Mouse (Mus musculus) heart, embryonic 11.5 days (tissue): Measurements from ENCODE around the gene 1700037H04Rik. TPM values are rescaled to one million over a fixed set of nuclear protein-coding genes. Genes with fewer than 3 reads are reported as not detected.

ENCODE experiments used
- ATAC-seq: fragments of 200-750 bp; cut with Nextera tagmentation; replicated peaks from 2 replicates; pipeline ENCODE4 v1.8.0; 2017; ENCODE audit warnings: moderate library complexity; ENCODE audit not compliant: insufficient number of reproducible peaks, low FRiP score, low TSS enrichment
- H3K27ac ChIP-seq: fragments of 300-500 bp; sonication (generic); 2 replicates; pipeline ENCODE4 v1.5.1; 2014; ENCODE audit warnings: mild to moderate bottlenecking, low read depth, low read length
- H3K27me3 ChIP-seq: fragments of 300-500 bp; sonication (generic); 2 replicates; pipeline ENCODE4 v1.6.1; 2014; ENCODE audit warnings: mild to moderate bottlenecking, low read length, mixed read lengths; ENCODE audit not compliant: control insufficient read depth, insufficient read depth
- H3K36me3 ChIP-seq: fragments of 300-500 bp; sonication (generic); 2 replicates; pipeline ENCODE4 v1.6.1; 2014; ENCODE audit warnings: mild to moderate bottlenecking, low read length, moderate library complexity, mixed read lengths; ENCODE audit not compliant: control insufficient read depth, insufficient read depth
- H3K4me1 ChIP-seq: fragments of 300-500 bp; sonication (generic); 2 replicates; pipeline ENCODE4 v1.6.1; 2014; ENCODE audit warnings: low read length; ENCODE audit not compliant: control insufficient read depth, insufficient read depth
- H3K4me2 ChIP-seq: fragments of 300-500 bp; sonication (generic); 2 replicates; pipeline ENCODE4 v1.6.1; 2014; ENCODE audit warnings: mild to moderate bottlenecking, moderate library complexity
- H3K4me3 ChIP-seq: fragments of 300-500 bp; sonication (generic); 2 replicates; pipeline ENCODE4 v1.5.1; 2014; ENCODE audit warnings: low read depth, low read length
- H3K9ac ChIP-seq: fragments of 300-500 bp; sonication (generic); 2 replicates; pipeline ENCODE4 v1.6.1; 2014; ENCODE audit warnings: mild to moderate bottlenecking, low read depth, low read length, moderate library complexity
- H3K9me3 ChIP-seq: fragments of 300-500 bp; sonication (generic); replicated peaks from 2 replicates; pipeline ENCODE4 v1.6.1; 2016; ENCODE audit warnings: low read length; ENCODE audit not compliant: control insufficient read depth
- WGBS: fragments of 180-500 bp; shearing (Covaris S2); extraction: QIAGEN DNeasy Blood & Tissue Kit; methylation state at CpG from one replicate; pipeline ENCODE4 v1.1.7; 2014; ENCODE audit not compliant: insufficient replicate concordance; 5-methylcytosine and 5-hydroxymethylcytosine counted together
- polyA plus RNA-seq: library from polyadenylated mRNA; unstranded; fragments of >200 nt; fragmentation: Nextera tagmentation; extraction: Ambion mirVana; gene quantifications from 2 replicates; pipeline ENCODE4 v1.2.1, GENCODE M21; 2014

The 1700037H04Rik gene
- 83.0 and 83.4 TPM in 2 replicates for polyA plus RNA-seq

DNA sequence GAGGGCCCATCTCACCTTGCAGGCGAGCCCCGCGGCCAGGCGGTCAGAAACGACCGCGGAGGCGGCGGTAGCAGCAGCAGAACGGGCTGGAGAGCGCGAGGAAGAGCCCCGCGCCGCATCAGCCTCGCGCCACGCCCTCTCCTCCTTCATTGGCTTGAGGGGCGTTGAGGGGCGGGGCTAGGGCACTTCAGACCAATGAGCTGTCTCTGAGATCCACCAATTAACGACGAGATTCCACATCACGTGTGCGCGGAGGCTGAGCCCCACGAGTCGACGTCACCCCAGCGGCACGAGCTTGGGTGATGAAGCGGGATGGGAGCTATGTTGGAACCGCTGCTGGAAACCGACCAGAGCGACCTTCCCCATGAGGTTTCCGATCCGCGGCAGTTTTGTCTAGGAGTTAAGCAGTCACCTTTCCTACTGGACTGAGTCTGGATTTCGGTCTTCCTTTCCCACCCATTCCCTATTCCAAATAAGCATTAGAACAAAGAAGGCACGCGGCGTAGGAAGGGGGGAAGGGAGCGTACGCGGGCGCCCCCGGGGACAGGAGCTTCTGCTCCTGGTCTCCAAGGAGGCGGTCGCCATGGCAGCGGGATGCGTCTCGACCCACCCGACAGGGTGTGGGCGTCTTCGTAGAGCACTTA, at the start of gene 1700037H04Rik:
TSS of gene 1700037H04Rik (minus strand) at position 144 of the 644 bp plus-strand sequence.
- peaks cover 28% of the 10 kb centered on the region for H3K4me1 ChIP-seq
- peak within 1 kb of the TSS; percentile 91 for H3K9ac ChIP-seq
- H3K4me2 ChIP-seq: peak within 1 kb of the TSS; percentile 91
- H3K27me3 ChIP-seq: no peaks in the 10 kb centered on the region
- H3K27ac ChIP-seq: peak within 1 kb of the TSS; percentile 92
- H3K9me3 ChIP-seq: no peaks in the 10 kb centered on the region
- WGBS: under 1% methylated on average over 54 of the region's 54 CpGs
- peak; percentile 95 for ATAC-seq
- H3K36me3 ChIP-seq: no peaks in the 10 kb centered on the region; the same call in 1 of the 2 replicates
- peak within 1 kb of the TSS; percentile 84 for H3K4me3 ChIP-seq

DNA sequence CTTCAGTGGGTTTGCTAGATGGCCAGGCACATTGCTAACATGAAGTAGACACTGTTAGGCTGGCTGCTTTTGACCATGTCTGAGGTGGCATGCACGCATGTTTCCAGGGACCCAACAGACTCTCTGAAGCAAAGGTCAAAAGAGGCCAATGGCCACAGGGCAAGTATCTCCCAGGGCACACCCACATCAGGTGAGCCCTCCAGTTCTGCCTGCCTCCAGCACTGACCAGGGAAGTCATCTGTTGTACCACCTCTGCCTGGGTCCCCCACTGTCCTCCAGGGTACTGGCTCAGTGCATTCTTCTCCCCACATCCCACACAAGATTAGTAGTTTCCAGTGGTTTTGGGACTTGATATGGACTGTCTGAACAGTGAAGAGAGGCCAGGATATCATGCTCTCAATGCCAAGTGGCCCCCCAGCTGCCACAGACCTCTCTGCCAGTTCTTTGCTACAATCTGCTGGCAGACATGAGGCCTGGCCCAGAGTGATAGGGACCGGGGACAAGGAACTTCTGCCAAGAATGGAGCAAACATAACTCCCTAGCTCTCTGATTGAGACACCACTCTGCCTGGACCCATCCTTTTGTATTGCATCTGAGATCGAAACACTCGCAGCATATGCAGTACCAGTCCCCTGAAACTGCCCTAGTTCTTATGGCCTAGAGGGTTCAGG, 49.4 kb upstream of the 1700037H04Rik start:
- Histone ChIP-seq H3K36me3 (peaks cover 6% of the 10 kb centered on the region; the same call in 1 of the 2 replicates), H3K27me3 (no peaks in the 10 kb centered on the region), H3K27ac (peak overlapping the region; percentile 86; the same call in 1 of the 2 replicates), H3K4me3 (0 out of 2 replicates have a peak overlapping the region, but pooled peaks have one; percentile 70), H3K4me1 (peaks cover 21% of the 10 kb centered on the region), H3K9me3 (no peaks in the 10 kb centered on the region), H3K9ac (peak overlapping the region; percentile 49), H3K4me2 (peak overlapping the region; percentile 73)
- ATAC-seq: no peak
- 69% methylated on average over 4 of the region's 4 CpGs for WGBS

DNA sequence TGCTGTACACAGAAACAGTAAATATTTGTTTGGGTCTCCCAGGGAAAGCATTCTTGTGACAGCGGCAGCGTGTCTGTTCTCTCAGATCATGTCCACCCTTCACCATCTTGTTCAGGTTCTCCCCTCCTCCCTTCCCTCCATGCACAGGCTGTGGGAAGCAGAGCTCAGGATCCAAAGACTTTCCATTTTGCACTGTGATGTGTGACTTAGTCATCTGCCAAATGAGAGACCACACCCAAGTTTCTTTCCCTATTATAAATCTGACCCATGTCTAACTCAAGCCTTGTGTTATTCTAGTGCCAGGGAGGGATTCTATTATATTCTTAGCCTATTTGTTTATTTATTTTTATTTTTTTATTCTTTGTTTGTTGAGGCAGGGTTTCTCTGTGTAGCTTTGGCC, 48.5 kb upstream of the 1700037H04Rik start:
- H3K4me2 ChIP-seq: no peak overlapping the region
- no peak overlapping the region for H3K4me3 ChIP-seq
- WGBS: 92% methylated on average over 2 of the region's 2 CpGs
- H3K9me3 ChIP-seq: no peaks in the 10 kb centered on the region
- no peak for ATAC-seq
- H3K9ac ChIP-seq: no peak overlapping the region
- H3K27me3 ChIP-seq: no peaks in the 10 kb centered on the region
- peaks cover 6% of the 10 kb centered on the region; the same call in 1 of the 2 replicates for H3K36me3 ChIP-seq
- peaks cover 21% of the 10 kb centered on the region for H3K4me1 ChIP-seq
- no peak overlapping the region for H3K27ac ChIP-seq

- Histone ChIP-seq H3K27ac (no peak within 1 kb of the TSS), H3K4me2 (no peak within 1 kb of the TSS), H3K9ac (no peak within 1 kb of the TSS), H3K4me3 (no peak within 1 kb of the TSS), H3K27me3 (no peaks in the 10 kb centered on the region), H3K4me1 (peaks cover 18% of the 10 kb centered on the region), H3K9me3 (no peaks in the 10 kb centered on the region), H3K36me3 (no peaks in the 10 kb centered on the region)
- ATAC-seq: no peak
- WGBS: 82% methylated on average over 4 of the region's 4 CpGs
Observed at GRCm38 (mm10) chr2:131206778-131207177, 46.9 kb upstream of the 1700037H04Rik start, which contains the start of gene Ap5s1. TSS of gene Ap5s1 (plus strand) at chr2:131207078.

DNA sequence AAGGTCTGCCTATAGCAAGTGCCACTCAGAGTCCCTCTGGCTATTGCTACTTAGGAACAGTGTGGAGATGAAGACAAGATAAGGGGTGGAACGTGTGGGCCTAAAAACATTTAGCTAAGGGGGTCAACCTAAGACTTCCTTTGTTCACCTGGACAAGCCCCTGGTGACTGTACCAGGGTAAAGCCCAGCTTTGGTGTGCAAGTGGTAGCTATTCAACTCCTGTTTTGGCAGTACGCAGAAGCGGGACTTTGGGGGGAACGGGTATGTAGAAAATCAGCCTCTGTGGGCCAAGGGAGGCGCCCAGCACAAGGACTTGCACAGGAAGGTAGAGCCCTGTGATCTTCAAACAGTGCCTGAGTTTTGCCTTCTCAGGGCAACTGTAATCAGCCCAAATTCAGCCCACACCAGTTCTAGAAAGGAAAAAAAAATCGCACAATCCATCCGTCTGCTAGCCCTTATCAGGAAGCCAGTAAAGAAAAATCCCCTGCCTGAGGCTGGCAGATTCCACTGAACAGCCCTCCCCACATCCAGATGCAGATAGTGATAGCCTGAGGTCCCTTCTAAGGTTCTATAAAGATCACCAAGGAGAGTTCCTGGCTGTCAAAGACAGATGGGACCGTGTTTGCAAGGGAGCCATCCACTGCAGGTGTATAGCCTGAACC, 45.8 kb upstream of the 1700037H04Rik start:
- H3K27me3 ChIP-seq: no peaks in the 10 kb centered on the region
- no peak overlapping the region for H3K27ac ChIP-seq
- ATAC-seq: no peak
- H3K4me3 ChIP-seq: no peak overlapping the region
- 59% methylated on average over 8 of the region's 8 CpGs for WGBS
- H3K36me3 ChIP-seq: no peaks in the 10 kb centered on the region; the same call in 1 of the 2 replicates
- peaks cover 11% of the 10 kb centered on the region for H3K4me1 ChIP-seq
- no peaks in the 10 kb centered on the region for H3K9me3 ChIP-seq
- H3K9ac ChIP-seq: no peak overlapping the region
- no peak overlapping the region for H3K4me2 ChIP-seq

DNA sequence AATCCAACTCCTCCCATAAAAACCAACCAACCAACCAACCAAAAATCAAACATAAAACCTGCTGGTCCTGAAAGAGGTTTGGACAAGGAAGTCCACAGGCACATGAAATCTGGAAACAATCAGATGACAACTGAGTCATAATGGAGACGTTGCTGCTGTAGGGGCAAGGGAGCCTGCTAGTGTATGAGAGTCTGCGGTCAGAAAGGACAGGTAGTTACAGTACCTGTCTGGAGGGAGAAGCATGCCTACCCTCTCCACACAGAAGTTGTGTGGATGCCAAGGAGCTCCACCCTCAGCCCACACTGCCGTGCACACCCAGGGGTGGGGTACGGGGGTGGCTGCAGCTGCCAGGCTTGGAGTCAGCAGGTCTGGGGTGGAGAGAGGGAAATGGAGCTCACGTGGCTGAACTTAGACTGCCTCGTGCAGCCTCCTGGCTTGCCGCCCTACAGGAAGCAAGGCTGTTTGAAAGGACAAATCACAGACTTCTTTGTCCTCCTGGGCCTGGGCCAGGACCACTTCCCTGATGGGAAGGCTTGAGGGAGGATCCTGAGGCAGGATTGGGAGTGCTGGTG, 44.6 kb upstream of the 1700037H04Rik start:
- ATAC-seq: peak; percentile 76
- Histone ChIP-seq H3K36me3 (no peaks in the 10 kb centered on the region; the same call in 1 of the 2 replicates), H3K9me3 (no peaks in the 10 kb centered on the region), H3K27ac (peak overlapping the region; percentile 58; the same call in 1 of the 2 replicates), H3K4me3 (no peak overlapping the region), H3K27me3 (no peaks in the 10 kb centered on the region), H3K4me1 (peaks cover 11% of the 10 kb centered on the region), H3K9ac (0 out of 2 replicates have a peak overlapping the region, but pooled peaks have one; percentile 10), H3K4me2 (no peak overlapping the region)
- WGBS: 60% methylated on average over 7 of the region's 7 CpGs

DNA sequence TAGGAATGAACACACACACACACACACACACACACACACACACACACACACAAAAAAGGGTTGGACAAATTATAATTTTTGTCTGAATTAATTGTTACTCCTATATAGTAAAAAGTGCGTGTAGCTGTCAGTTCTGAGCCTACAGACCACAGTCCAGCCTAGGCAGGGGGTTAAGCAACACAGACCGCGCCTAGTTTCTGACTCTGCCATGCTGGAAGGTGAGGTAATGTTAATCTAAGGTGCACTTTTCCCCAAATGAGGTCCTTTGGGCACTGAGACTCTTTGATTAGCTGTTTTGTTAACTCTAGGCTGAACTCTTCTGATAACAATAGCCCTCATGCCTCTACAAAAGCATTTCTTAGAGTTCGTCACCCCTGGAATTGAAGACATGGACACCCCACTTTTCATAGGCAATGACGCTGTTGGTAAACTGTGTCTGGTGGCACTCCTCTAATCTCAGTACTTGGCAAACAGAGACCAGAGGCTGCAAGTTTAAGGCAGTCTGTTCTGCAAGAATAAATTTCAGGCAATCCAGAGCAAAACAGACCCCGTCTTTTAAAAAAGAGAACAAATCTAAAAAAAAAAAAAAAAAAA, 44.0 kb upstream of the 1700037H04Rik start:
- H3K27me3 ChIP-seq: no peaks in the 10 kb centered on the region
- H3K9ac ChIP-seq: no peak overlapping the region
- H3K27ac ChIP-seq: no peak overlapping the region
- ATAC-seq: no peak
- WGBS: 84% methylated on average over 6 of the region's 6 CpGs
- H3K9me3 ChIP-seq: no peaks in the 10 kb centered on the region
- no peaks in the 10 kb centered on the region; the same call in 1 of the 2 replicates for H3K36me3 ChIP-seq
- peaks cover 11% of the 10 kb centered on the region for H3K4me1 ChIP-seq
- H3K4me2 ChIP-seq: no peak overlapping the region
- H3K4me3 ChIP-seq: no peak overlapping the region

- 84% methylated on average over 3 of the region's 3 CpGs for WGBS
- H3K9me3 ChIP-seq: no peaks in the 10 kb centered on the region
- no peak overlapping the region for H3K9ac ChIP-seq
- H3K4me3 ChIP-seq: no peak overlapping the region
- H3K4me2 ChIP-seq: no peak overlapping the region
- no peak overlapping the region for H3K27ac ChIP-seq
- no peaks in the 10 kb centered on the region; the same call in 1 of the 2 replicates for H3K36me3 ChIP-seq
- peaks cover 11% of the 10 kb centered on the region for H3K4me1 ChIP-seq
- ATAC-seq: no peak
- no peaks in the 10 kb centered on the region for H3K27me3 ChIP-seq
Observed at GRCm38 (mm10) chr2:131201262-131201661, 41.4 kb upstream of the 1700037H04Rik start.
